Mouse (Mus musculus) kidney, embryonic 14.5 days (tissue): ENCODE measurements around the gene Fahd1. TPM values are rescaled to one million over a fixed set of nuclear protein-coding genes. Genes with fewer than 3 reads are reported as not detected.

Experiments used
- ATAC-seq: fragments of 200-750 bp; cut with Nextera tagmentation; 2 replicates; pipeline ENCODE4 v1.8.0; 2017; ENCODE audit warnings: moderate number of reproducible peaks, mild to moderate bottlenecking, moderate TSS enrichment, moderate library complexity; ENCODE audit not compliant: low FRiP score, low TSS enrichment
- H3K27ac ChIP-seq: fragments of 300-500 bp; sonication (generic); 2 replicates; pipeline ENCODE4 v1.5.1; 2014; ENCODE audit warnings: low read depth, mild to moderate bottlenecking, low read length, moderate library complexity, mixed read lengths
- H3K27me3 ChIP-seq: fragments of 300-500 bp; sonication (generic); 2 replicates; pipeline ENCODE4 v1.6.1; 2014; ENCODE audit warnings: mild to moderate bottlenecking, low read length; ENCODE audit not compliant: control insufficient read depth, insufficient read depth
- H3K36me3 ChIP-seq: fragments of 300-500 bp; sonication (generic); 2 replicates; pipeline ENCODE4 v1.6.1; 2014; ENCODE audit warnings: low read length, mixed read lengths; ENCODE audit not compliant: control insufficient read depth, insufficient read depth
- H3K4me1 ChIP-seq: fragments of 300-500 bp; sonication (generic); 2 replicates; pipeline ENCODE4 v1.6.1; 2014; ENCODE audit warnings: low read length, mixed read lengths; ENCODE audit not compliant: control insufficient read depth, insufficient read depth
- H3K4me2 ChIP-seq: fragments of 300-500 bp; sonication (generic); replicated peaks from 2 replicates; pipeline ENCODE4 v1.6.1; 2014; ENCODE audit warnings: low read depth, mild to moderate bottlenecking, low read length
- H3K4me3 ChIP-seq: fragments of 300-500 bp; sonication (generic); 2 replicates; pipeline ENCODE4 v1.5.1; 2014; ENCODE audit warnings: mild to moderate bottlenecking, low read length
- H3K9ac ChIP-seq: fragments of 300-500 bp; sonication (generic); 2 replicates; pipeline ENCODE4 v1.6.1; 2014; ENCODE audit warnings: low read depth, mild to moderate bottlenecking, low read length, moderate library complexity
- H3K9me3 ChIP-seq: fragments of 300-500 bp; sonication (generic); 2 replicates; pipeline ENCODE4 v1.6.1; 2016; ENCODE audit warnings: low read length; ENCODE audit not compliant: control insufficient read depth
- WGBS: fragments of 180-500 bp; shearing (Covaris S2); extraction: QIAGEN DNeasy Blood & Tissue Kit; methylation state at CpG from one replicate; pipeline ENCODE4 v1.1.7; 2014; 5-methylcytosine and 5-hydroxymethylcytosine counted together
- polyA plus RNA-seq: library from polyadenylated mRNA; unstranded; fragments of >200 nt; fragmentation: Nextera tagmentation; extraction: Ambion mirVana; gene quantifications from 2 replicates; pipeline ENCODE4 v1.2.1, GENCODE M21; 2014

The Fahd1 gene
- polyA plus RNA-seq, 1 experiment from 2014 or later, result 34.1 TPM

GRCm38 (mm10) chr17:24874405-24874745 is 24.2 kb upstream of the Fahd1 start:
- no peaks in the 10 kb centered on the region for H3K27me3 ChIP-seq
- WGBS, result 40% methylated on average over 1 of the region's 1 CpGs

GRCm38 (mm10) chr17:24873695-24874404 is 23.7 kb upstream of the Fahd1 start:
- Histone ChIP-seq H3K9ac (no peak overlapping the region), H3K4me1 (no peaks in the 10 kb centered on the region), H3K27me3 (no peaks in the 10 kb centered on the region), H3K36me3 (no peaks in the 10 kb centered on the region), H3K27ac (no peak overlapping the region), H3K4me3 (no peak overlapping the region), H3K9me3 (no peaks in the 10 kb centered on the region), H3K4me2 (no peak overlapping the region)
- WGBS, result 49% methylated on average over 4 of the region's 4 CpGs
- ATAC-seq, result no peak

More at GRCm38 (mm10) chr17:24874405-24874745, 24.2 kb upstream of the Fahd1 start:
- H3K27ac ChIP-seq, result no peak overlapping the region
- H3K4me3 ChIP-seq, result no peak overlapping the region
- no peaks in the 10 kb centered on the region for H3K36me3 ChIP-seq
- H3K9me3 ChIP-seq, result no peaks in the 10 kb centered on the region
- no peak overlapping the region for H3K4me2 ChIP-seq
- no peaks in the 10 kb centered on the region for H3K4me1 ChIP-seq
- H3K9ac ChIP-seq, result no peak overlapping the region
- no peak for ATAC-seq

- Histone ChIP-seq H3K9me3 (no peaks in the 10 kb centered on the region), H3K9ac (no peak overlapping the region), H3K4me2 (no peak overlapping the region), H3K27me3 (no peaks in the 10 kb centered on the region), H3K36me3 (peaks cover 9% of the 10 kb centered on the region), H3K4me1 (no peaks in the 10 kb centered on the region), H3K27ac (no peak overlapping the region), H3K4me3 (no peak overlapping the region)
- no peak for ATAC-seq
- WGBS, result 92% methylated on average over 10 of the region's 10 CpGs
Measured at GRCm38 (mm10) chr17:24867914-24868313, 17.8 kb upstream of the Fahd1 start.

- Histone ChIP-seq H3K4me2 (no peak within 1 kb of the TSS), H3K4me1 (no peaks in the 10 kb centered on the region), H3K36me3 (peaks cover 20% of the 10 kb centered on the region), H3K27me3 (no peaks in the 10 kb centered on the region), H3K9me3 (no peaks in the 10 kb centered on the region), H3K27ac (no peak within 1 kb of the TSS), H3K9ac (no peak within 1 kb of the TSS), H3K4me3 (no peak within 1 kb of the TSS)
- no peak for ATAC-seq
- 90% methylated on average over 8 of the region's 8 CpGs for WGBS
Measured at GRCm38 (mm10) chr17:24865776-24866175, 15.6 kb upstream of the Fahd1 start, which contains the start of gene Igfals. Gene Igfals (plus strand): TSS chr17:24865997.

- H3K9me3 ChIP-seq, result no peaks in the 10 kb centered on the region
- WGBS, result 96% methylated on average over 3 of the region's 3 CpGs
Measured at GRCm38 (mm10) chr17:24861785-24862184, 11.6 kb upstream of the Fahd1 start.

GRCm38 (mm10) chr17:24860076-24860475 is 9.9 kb upstream of the Fahd1 start:
- 91% methylated on average over 8 of the region's 8 CpGs for WGBS
- H3K27ac ChIP-seq, result no peak overlapping the region
- no peaks in the 10 kb centered on the region for H3K4me1 ChIP-seq
- H3K9ac ChIP-seq, result no peak overlapping the region
- ATAC-seq, result no peak
- H3K4me2 ChIP-seq, result no peak overlapping the region
- no peaks in the 10 kb centered on the region for H3K9me3 ChIP-seq
- H3K4me3 ChIP-seq, result no peak overlapping the region
- peaks cover 20% of the 10 kb centered on the region for H3K36me3 ChIP-seq
- no peaks in the 10 kb centered on the region for H3K27me3 ChIP-seq

More at GRCm38 (mm10) chr17:24861785-24862184, 11.6 kb upstream of the Fahd1 start:
- peaks cover 20% of the 10 kb centered on the region for H3K36me3 ChIP-seq
- H3K27me3 ChIP-seq, result no peaks in the 10 kb centered on the region
- H3K4me3 ChIP-seq, result no peak overlapping the region
- no peak for ATAC-seq
- H3K27ac ChIP-seq, result no peak overlapping the region
- no peak overlapping the region for H3K4me2 ChIP-seq
- H3K9ac ChIP-seq, result no peak overlapping the region
- no peaks in the 10 kb centered on the region for H3K4me1 ChIP-seq

- no peaks in the 10 kb centered on the region for H3K9me3 ChIP-seq
- no peaks in the 10 kb centered on the region for H3K27me3 ChIP-seq
- no peak overlapping the region for H3K4me3 ChIP-seq
- H3K27ac ChIP-seq, result no peak overlapping the region
- no peak for ATAC-seq
- no peak overlapping the region for H3K4me2 ChIP-seq
- H3K4me1 ChIP-seq, result no peaks in the 10 kb centered on the region
- 89% methylated on average over 6 of the region's 6 CpGs for WGBS
- H3K36me3 ChIP-seq, result peaks cover 19% of the 10 kb centered on the region
- no peak overlapping the region for H3K9ac ChIP-seq
Measured at GRCm38 (mm10) chr17:24858967-24859366, 8.8 kb upstream of the Fahd1 start.

- Histone ChIP-seq H3K27ac (no peak overlapping the region), H3K9me3 (no peaks in the 10 kb centered on the region), H3K4me3 (no peak overlapping the region), H3K9ac (no peak overlapping the region), H3K4me1 (no peaks in the 10 kb centered on the region), H3K36me3 (peaks cover 19% of the 10 kb centered on the region), H3K4me2 (no peak overlapping the region), H3K27me3 (no peaks in the 10 kb centered on the region)
- WGBS, result 88% methylated on average over 8 of the region's 8 CpGs
- no peak for ATAC-seq
Measured at GRCm38 (mm10) chr17:24857831-24858470, 7.8 kb upstream of the Fahd1 start.

GRCm38 (mm10) chr17:24856589-24856988 is 6.4 kb upstream of the Fahd1 start:
- 91% methylated on average over 13 of the region's 13 CpGs for WGBS
- ATAC-seq, result no peak
- no peak overlapping the region for H3K9ac ChIP-seq
- no peak overlapping the region for H3K27ac ChIP-seq
- H3K27me3 ChIP-seq, result no peaks in the 10 kb centered on the region
- H3K4me1 ChIP-seq, result no peaks in the 10 kb centered on the region
- no peaks in the 10 kb centered on the region for H3K9me3 ChIP-seq
- no peak overlapping the region for H3K4me3 ChIP-seq
- no peak overlapping the region for H3K4me2 ChIP-seq
- H3K36me3 ChIP-seq, result peaks cover 14% of the 10 kb centered on the region
